Mouse (Mus musculus) E14TG2a.4 (cell line): ENCODE measurements around the gene Rab11a.

ENCODE experiments used
- CTCF ChIP-seq: conservative IDR thresholded peaks from 2 replicates; pipeline ENCODE4 v1.5.1; 2014; ENCODE audit warnings: low read length
- POU5F1 ChIP-seq: IDR thresholded peaks from 2 replicates; pipeline ENCODE4 v1.6.1; 2014; ENCODE audit warnings: low read length, borderline replicate concordance

- TF ChIP-seq CTCF: no peak
- no peak for TF ChIP-seq POU5F1
Observed at GRCm38 (mm10) chr9:64704073-64704840, 33.3 kb downstream of the Rab11a start.
